Mouse (Mus musculus): ENCODE results near the gene Efhc1. TPM values are rescaled to one million over a fixed set of nuclear protein-coding genes. Genes with fewer than 3 reads are reported as not detected.

Gene Efhc1
- polyA plus RNA-seq, 1 experiment: 4.2 TPM

DNA sequence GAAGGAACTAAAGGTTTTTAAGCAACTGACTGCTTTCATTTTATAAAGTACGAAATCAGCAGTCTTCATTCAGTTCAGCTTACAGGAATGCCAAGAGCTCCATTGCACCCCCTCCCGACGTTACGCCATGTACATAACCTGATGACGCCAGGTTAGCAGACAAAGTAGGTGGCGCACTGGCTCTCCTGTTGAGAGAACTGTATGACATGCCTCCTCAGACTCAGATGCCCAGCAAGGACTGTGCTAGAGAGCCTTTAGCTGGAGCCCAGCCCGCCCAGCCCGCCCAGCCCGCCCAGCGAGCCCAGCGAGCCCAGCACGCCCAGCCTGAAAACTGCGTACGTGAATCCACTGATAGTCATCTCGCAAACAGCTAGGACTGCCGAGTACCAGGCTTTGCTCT, 11.3 kb upstream of the Efhc1 start:
- no peaks in the 10 kb centered on the region for H3K36me3 ChIP-seq (ENCODE audit: control insufficient read depth, insufficient read depth, low read length, poor library complexity, severe bottlenecking)
- TF ChIP-seq POLR2A (IDR thresholded peaks at IDR 0.05; ENCODE audit: insufficient read depth, low read length) (no peak), CTCF (IDR thresholded peaks at IDR 0.05; ENCODE audit: low read depth, low read length) (peak; percentile 38)
- no peak overlapping the region for H3K4me3 ChIP-seq (ENCODE audit: low read depth, low read length)
- no peaks in the 10 kb centered on the region for H3K9me3 ChIP-seq (replicated peaks; ENCODE audit: control insufficient read depth, insufficient read depth, low read length, poor library complexity, severe bottlenecking)
- 0 out of 2 replicates have a peak overlapping the region, but pooled peaks have one; percentile 14 for H3K9ac ChIP-seq (ENCODE audit: low read depth, poor library complexity, severe bottlenecking)
- H3K4me1 ChIP-seq (ENCODE audit: control insufficient read depth, insufficient read depth, low read length): no peaks in the 10 kb centered on the region
- no peak overlapping the region for H3K27ac ChIP-seq (ENCODE audit: insufficient read depth, low read length)
- H3K27me3 ChIP-seq (ENCODE audit: control insufficient read depth, insufficient read depth, low read length, poor library complexity, severe bottlenecking): no peaks in the 10 kb centered on the region

DNA sequence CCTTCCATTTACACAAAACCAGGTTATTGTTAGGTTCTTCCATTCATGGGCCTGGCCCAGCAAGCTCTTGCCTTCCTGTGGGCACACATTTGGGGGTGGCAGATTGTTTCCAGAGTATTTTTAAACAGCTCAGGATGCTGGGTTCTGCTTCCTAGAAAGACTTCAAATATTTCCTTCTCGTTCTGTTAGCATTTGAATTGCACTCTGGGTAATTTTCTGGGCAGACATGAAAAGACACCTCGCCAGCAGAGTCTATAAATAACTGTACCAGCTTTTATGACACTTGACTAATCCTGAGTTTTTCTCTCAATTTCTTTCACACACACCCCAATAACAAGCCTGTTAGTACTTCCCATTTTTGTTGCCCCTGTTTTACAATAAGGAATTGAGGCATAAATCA, 10.1 kb upstream of the Efhc1 start:
- Histone ChIP-seq H3K9me3 (replicated peaks; ENCODE audit: control insufficient read depth, insufficient read depth, low read length, poor library complexity, severe bottlenecking) (no peaks in the 10 kb centered on the region), H3K27ac (ENCODE audit: insufficient read depth, low read length) (no peak overlapping the region), H3K36me3 (ENCODE audit: control insufficient read depth, insufficient read depth, low read length, poor library complexity, severe bottlenecking) (no peaks in the 10 kb centered on the region), H3K4me1 (ENCODE audit: control insufficient read depth, insufficient read depth, low read length) (no peaks in the 10 kb centered on the region), H3K9ac (ENCODE audit: low read depth, poor library complexity, severe bottlenecking) (no peak overlapping the region), H3K27me3 (ENCODE audit: control insufficient read depth, insufficient read depth, low read length, poor library complexity, severe bottlenecking) (no peaks in the 10 kb centered on the region), H3K4me3 (ENCODE audit: low read depth, low read length) (no peak overlapping the region)
- TF ChIP-seq CTCF (IDR thresholded peaks at IDR 0.05; ENCODE audit: low read depth, low read length) (no peak), POLR2A (IDR thresholded peaks at IDR 0.05; ENCODE audit: insufficient read depth, low read length) (no peak), EP300 (IDR thresholded peaks at IDR 0.05; ENCODE audit: insufficient read depth, low read depth, low read length) (no peak)

DNA sequence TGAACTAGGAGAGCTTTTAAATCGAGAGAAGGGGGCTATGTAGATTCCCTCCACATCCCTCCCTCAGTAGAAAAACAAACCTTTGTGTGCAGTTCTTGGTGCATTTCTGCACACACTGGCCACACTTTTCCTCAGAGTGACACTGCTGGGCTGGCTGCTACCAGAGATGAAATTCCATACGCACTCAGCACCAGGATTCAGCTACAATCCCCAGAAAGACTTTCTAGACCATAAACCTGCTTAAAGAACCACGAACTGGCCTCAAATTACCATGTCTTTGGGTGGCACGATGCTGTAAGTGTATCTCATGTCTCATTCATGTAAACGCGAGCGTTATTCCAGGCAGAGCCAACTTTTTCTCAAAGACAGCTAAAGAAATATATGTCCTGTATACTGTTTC, 9.6 kb upstream of the Efhc1 start:
- TF ChIP-seq EP300 (IDR thresholded peaks at IDR 0.05; ENCODE audit: insufficient read depth, low read depth, low read length): no peak
- TF ChIP-seq POLR2A (IDR thresholded peaks at IDR 0.05; ENCODE audit: insufficient read depth, low read length): no peak
- TF ChIP-seq CTCF (IDR thresholded peaks at IDR 0.05; ENCODE audit: low read depth, low read length): no peak
- no peak overlapping the region for H3K4me3 ChIP-seq (ENCODE audit: low read depth, low read length)

DNA sequence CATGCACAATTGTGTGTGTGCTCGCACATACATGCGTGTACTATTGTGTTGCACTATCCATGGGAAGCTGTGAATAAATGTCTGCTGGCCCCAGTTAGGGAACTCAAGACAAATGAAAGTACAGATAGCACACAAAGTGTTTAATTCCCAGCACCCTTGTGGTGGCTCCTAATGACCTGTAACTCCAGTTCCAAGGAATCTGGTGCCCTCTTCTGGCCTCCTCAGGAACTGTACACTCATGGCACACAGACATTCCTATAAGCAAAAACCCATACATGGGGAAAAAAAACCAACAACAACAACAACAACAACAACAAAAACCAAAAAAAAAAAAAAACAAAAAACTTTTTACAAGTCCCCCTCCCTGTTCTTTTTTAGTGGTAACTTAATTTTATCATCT, 8.4 kb upstream of the Efhc1 start:
- Histone ChIP-seq H3K27me3 (ENCODE audit: control insufficient read depth, insufficient read depth, low read length, poor library complexity, severe bottlenecking) (no peaks in the 10 kb centered on the region), H3K9me3 (replicated peaks; ENCODE audit: control insufficient read depth, insufficient read depth, low read length, poor library complexity, severe bottlenecking) (no peaks in the 10 kb centered on the region), H3K36me3 (ENCODE audit: control insufficient read depth, insufficient read depth, low read length, poor library complexity, severe bottlenecking) (no peaks in the 10 kb centered on the region), H3K27ac (ENCODE audit: insufficient read depth, low read length) (no peak overlapping the region), H3K4me1 (ENCODE audit: control insufficient read depth, insufficient read depth, low read length) (no peaks in the 10 kb centered on the region), H3K9ac (ENCODE audit: low read depth, poor library complexity, severe bottlenecking) (no peak overlapping the region), H3K4me3 (ENCODE audit: low read depth, low read length) (no peak overlapping the region)
- TF ChIP-seq POLR2A (IDR thresholded peaks at IDR 0.05; ENCODE audit: insufficient read depth, low read length) (no peak), CTCF (IDR thresholded peaks at IDR 0.05; ENCODE audit: low read depth, low read length) (peak; percentile 18), EP300 (IDR thresholded peaks at IDR 0.05; ENCODE audit: insufficient read depth, low read depth, low read length) (no peak)

More for the DNA sequence above, 9.6 kb upstream of the Efhc1 start:
- Histone ChIP-seq H3K27ac (ENCODE audit: insufficient read depth, low read length) (no peak overlapping the region), H3K36me3 (ENCODE audit: control insufficient read depth, insufficient read depth, low read length, poor library complexity, severe bottlenecking) (no peaks in the 10 kb centered on the region), H3K4me1 (ENCODE audit: control insufficient read depth, insufficient read depth, low read length) (no peaks in the 10 kb centered on the region), H3K9ac (ENCODE audit: low read depth, poor library complexity, severe bottlenecking) (no peak overlapping the region), H3K9me3 (replicated peaks; ENCODE audit: control insufficient read depth, insufficient read depth, low read length, poor library complexity, severe bottlenecking) (no peaks in the 10 kb centered on the region), H3K27me3 (ENCODE audit: control insufficient read depth, insufficient read depth, low read length, poor library complexity, severe bottlenecking) (no peaks in the 10 kb centered on the region)

DNA sequence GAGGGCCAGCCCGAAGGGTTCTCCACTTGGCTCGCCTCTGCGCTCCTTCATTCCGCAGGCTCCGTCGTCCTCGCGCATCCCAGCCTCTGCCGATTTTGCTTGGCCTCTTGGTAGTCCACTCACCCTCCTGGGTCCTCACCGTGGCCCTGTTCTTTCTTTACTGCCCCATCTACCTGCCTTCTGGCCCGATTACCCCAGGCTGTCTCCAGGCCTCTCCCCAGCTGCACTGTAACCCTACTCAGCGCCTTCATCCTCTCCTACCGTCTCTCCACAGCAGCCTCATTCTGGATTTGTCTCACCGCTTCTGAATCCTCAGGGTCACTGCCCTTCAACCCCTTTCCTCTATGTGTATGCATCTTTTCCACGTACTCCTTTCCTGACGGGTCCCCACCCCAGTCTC, 373 bp downstream of the Efhc1 start:
- Histone ChIP-seq H3K4me3 (ENCODE audit: low read depth, low read length) (peak overlapping the region; percentile 52), H3K4me1 (ENCODE audit: control insufficient read depth, insufficient read depth, low read length) (peaks cover 1% of the 10 kb centered on the region), H3K9ac (ENCODE audit: low read depth, poor library complexity, severe bottlenecking) (peak overlapping the region; percentile 29), H3K36me3 (ENCODE audit: control insufficient read depth, insufficient read depth, low read length, poor library complexity, severe bottlenecking) (no peaks in the 10 kb centered on the region), H3K9me3 (replicated peaks; ENCODE audit: control insufficient read depth, insufficient read depth, low read length, poor library complexity, severe bottlenecking) (no peaks in the 10 kb centered on the region), H3K27ac (ENCODE audit: insufficient read depth, low read length) (no peak overlapping the region), H3K27me3 (ENCODE audit: control insufficient read depth, insufficient read depth, low read length, poor library complexity, severe bottlenecking) (no peaks in the 10 kb centered on the region)
- TF ChIP-seq EP300 (IDR thresholded peaks at IDR 0.05; ENCODE audit: insufficient read depth, low read depth, low read length): no peak
- no peak for TF ChIP-seq POLR2A (IDR thresholded peaks at IDR 0.05; ENCODE audit: insufficient read depth, low read length)
- no peak for TF ChIP-seq CTCF (IDR thresholded peaks at IDR 0.05; ENCODE audit: low read depth, low read length)

DNA sequence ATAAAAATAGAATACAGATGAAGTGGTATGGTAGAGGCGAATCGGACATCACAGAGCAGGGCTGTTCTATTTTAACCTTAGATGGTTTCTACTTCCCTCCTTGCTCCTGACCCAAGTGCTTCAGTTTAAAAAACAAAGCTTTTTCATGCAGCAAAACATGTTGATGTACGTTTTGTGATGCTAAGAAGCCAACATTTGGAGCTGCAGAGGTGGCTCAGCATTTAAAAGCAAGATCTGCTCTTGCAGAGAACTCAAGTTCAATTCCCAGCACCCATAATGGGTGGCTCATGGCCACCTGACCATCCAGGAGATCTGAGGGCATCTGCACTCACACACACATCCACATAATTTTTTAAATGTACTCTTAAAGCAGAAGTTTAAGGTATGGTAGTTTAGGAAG, 3.5 kb downstream of the Efhc1 start:
- no peak for TF ChIP-seq EP300 (IDR thresholded peaks at IDR 0.05; ENCODE audit: insufficient read depth, low read depth, low read length)
- TF ChIP-seq CTCF (IDR thresholded peaks at IDR 0.05; ENCODE audit: low read depth, low read length): no peak
- no peak for TF ChIP-seq POLR2A (IDR thresholded peaks at IDR 0.05; ENCODE audit: insufficient read depth, low read length)
- H3K4me3 ChIP-seq (ENCODE audit: low read depth, low read length): no peak overlapping the region
- no peaks in the 10 kb centered on the region for H3K27me3 ChIP-seq (ENCODE audit: control insufficient read depth, insufficient read depth, low read length, poor library complexity, severe bottlenecking)
- H3K9me3 ChIP-seq (replicated peaks; ENCODE audit: control insufficient read depth, insufficient read depth, low read length, poor library complexity, severe bottlenecking): no peaks in the 10 kb centered on the region
- H3K27ac ChIP-seq (ENCODE audit: insufficient read depth, low read length): no peak overlapping the region
- H3K4me1 ChIP-seq (ENCODE audit: control insufficient read depth, insufficient read depth, low read length): peaks cover 1% of the 10 kb centered on the region
- no peaks in the 10 kb centered on the region for H3K36me3 ChIP-seq (ENCODE audit: control insufficient read depth, insufficient read depth, low read length, poor library complexity, severe bottlenecking)
- no peak overlapping the region for H3K9ac ChIP-seq (ENCODE audit: low read depth, poor library complexity, severe bottlenecking)

Measured in ES-Bruce4 (cell line).